Mouse (Mus musculus): ENCODE data around the gene Abhd15.
"Not testable (repeated sequence)": the region's sequence is repeated elsewhere in the genome, so short reads cannot be mapped to it uniquely, and the experiment has no call there.

Gene Abhd15

GRCm38 (mm10) chr11:77512891-77513810, 1.8 kb upstream of the Abhd15 start:
- DNase-seq (ENCODE audit: low read depth, low spot score), result no peak

- DNase-seq (ENCODE audit: low read depth, low spot score), result no peak
These were observed 1.1 kb upstream of the Abhd15 start for GRCm38 (mm10) chr11:77513811-77514170.

GRCm38 (mm10) chr11:77514281-77514831, 565 bp upstream of the Abhd15 start:
- no peak for DNase-seq (ENCODE audit: low read depth, low spot score)

GRCm38 (mm10) chr11:77515637-77516552, 974 bp downstream of the Abhd15 start, which contains the start of gene Trp53i13:
Gene Trp53i13, minus strand, starts transcription at chr11:77515980.
- DNase-seq (ENCODE audit: low read depth, low spot score), result no peak

GRCm38 (mm10) chr11:77516553-77517425, 1.9 kb downstream of the Abhd15 start:
- no peak for DNase-seq (ENCODE audit: low read depth, low spot score)

GRCm38 (mm10) chr11:77518051-77518798, 3.3 kb downstream of the Abhd15 start:
- DNase-seq (ENCODE audit: low read depth, low spot score), result no peak

GRCm38 (mm10) chr11:77519043-77519442, 4.1 kb downstream of the Abhd15 start, which contains the start of gene Gm10392:
Gene Gm10392, minus strand, starts transcription at chr11:77519198.
- no peak for DNase-seq (ENCODE audit: low read depth, low spot score)

GRCm38 (mm10) chr11:77520601-77521529, 5.9 kb downstream of the Abhd15 start:
- no peak for DNase-seq (ENCODE audit: low read depth, low spot score)

- DNase-seq (ENCODE audit: low read depth, low spot score), result no peak
These were observed 11.0 kb downstream of the Abhd15 start for GRCm38 (mm10) chr11:77525804-77526486.

GRCm38 (mm10) chr11:77528420-77528819, 13.5 kb downstream of the Abhd15 start:
- DNase-seq (ENCODE audit: low read depth, low spot score), result not testable (repeated sequence)

GRCm38 (mm10) chr11:77529644-77530043, 14.7 kb downstream of the Abhd15 start:
- no peak for DNase-seq (ENCODE audit: low read depth, low spot score)

- no peak for DNase-seq (ENCODE audit: low read depth, low spot score)
These were observed 15.9 kb downstream of the Abhd15 start for GRCm38 (mm10) chr11:77530862-77531261.

- DNase-seq (ENCODE audit: low read depth, low spot score), result no peak
These were observed 17.4 kb downstream of the Abhd15 start for GRCm38 (mm10) chr11:77532202-77532846.

- DNase-seq (ENCODE audit: low read depth, low spot score), result no peak
These were observed 30.3 kb downstream of the Abhd15 start for GRCm38 (mm10) chr11:77545261-77545660.

- DNase-seq (ENCODE audit: low read depth, low spot score), result no peak
These were observed 70.3 kb downstream of the Abhd15 start for GRCm38 (mm10) chr11:77585201-77585600.

All from brain, embryonic 18.5 days (tissue).